Mouse (Mus musculus) lung, postnatal 0 days (tissue): Measurements from ENCODE around the gene Cldn12. TPM values are rescaled to one million over a fixed set of nuclear protein-coding genes. Genes with fewer than 3 reads are reported as not detected.
A peak's percentile ranks its signal among the peaks of the same experiment; 100 is the strongest.

Source experiments
- ATAC-seq: fragments of 200-750 bp; cut with Nextera tagmentation; 2 replicates; pipeline ENCODE4 v1.8.0; 2017; ENCODE audit warnings: moderate library complexity
- DNase-seq: peaks from one replicate; pipeline ENCODE4 v3.0.0-alpha.2; 2016; ENCODE audit warnings: low spot score
- H3K27ac ChIP-seq: fragments of 300-500 bp; sonication (generic); 2 replicates; pipeline ENCODE4 v1.5.1; 2014; ENCODE audit warnings: antibody characterized with exemption, mild to moderate bottlenecking, low read length, mixed read lengths
- H3K27me3 ChIP-seq: fragments of 300-500 bp; sonication (generic); replicated peaks from 2 replicates; pipeline ENCODE4 v1.6.1; 2014; ENCODE audit warnings: low read length, mixed read lengths; ENCODE audit not compliant: insufficient read depth
- H3K36me3 ChIP-seq: fragments of 300-500 bp; sonication (generic); 2 replicates; pipeline ENCODE4 v1.6.1; 2014; ENCODE audit warnings: low read length, mixed read lengths; ENCODE audit not compliant: insufficient read depth
- H3K4me1 ChIP-seq: fragments of 300-500 bp; sonication (generic); 2 replicates; pipeline ENCODE4 v1.6.1; 2014; ENCODE audit warnings: antibody characterized with exemption, low read depth, low read length, mixed read lengths; ENCODE audit not compliant: insufficient read depth
- H3K4me2 ChIP-seq: fragments of 300-500 bp; sonication (generic); replicated peaks from 2 replicates; pipeline ENCODE4 v1.6.1; 2014; ENCODE audit warnings: low read depth, mild to moderate bottlenecking, low read length, moderate library complexity, mixed read lengths
- H3K4me3 ChIP-seq: fragments of 300-500 bp; sonication (generic); 2 replicates; pipeline ENCODE4 v1.5.1; 2014; ENCODE audit warnings: low read depth, low read length
- H3K9ac ChIP-seq: fragments of 300-500 bp; sonication (generic); replicated peaks from 2 replicates; pipeline ENCODE4 v1.6.1; 2014; ENCODE audit warnings: low read depth, mild to moderate bottlenecking
- H3K9me3 ChIP-seq: fragments of 300-500 bp; sonication (generic); 2 replicates; pipeline ENCODE4 v1.6.1; 2016; ENCODE audit warnings: low read length, mixed read lengths
- CTCF ChIP-seq: IDR thresholded peaks from 2 replicates; pipeline ENCODE4 v1.5.1; 2016; ENCODE audit warnings: antibody characterized with exemption, mild to moderate bottlenecking
- EP300 ChIP-seq: IDR thresholded peaks from 2 replicates; pipeline ENCODE4 v1.6.1; 2016; ENCODE audit warnings: antibody characterized with exemption, mild to moderate bottlenecking, control low read depth
- WGBS: fragments of 180-500 bp; shearing (Covaris S2); extraction: QIAGEN DNeasy Blood & Tissue Kit; methylation state at CpG from one replicate; pipeline ENCODE4 v1.1.7; 2014; 5-methylcytosine and 5-hydroxymethylcytosine counted together
- polyA plus RNA-seq: library from polyadenylated mRNA; unstranded; fragments of >200 nt; fragmentation: Nextera tagmentation; extraction: Ambion mirVana; gene quantifications from 2 replicates; pipeline ENCODE4 v1.2.1, GENCODE M21; 2015

Cldn12 gene
- polyA plus RNA-seq, 1 experiment from 2014 or later, result 12.8 TPM

GRCm38 (mm10) chr5:5486071-5486470 lies 28.7 kb downstream of the Cldn12 start:
- DNase-seq (no peak), ATAC-seq (no peak)
- WGBS, result 62% methylated on average over 3 of the region's 3 CpGs
- H3K4me2 ChIP-seq, result no peak overlapping the region
- H3K27me3 ChIP-seq, result no peaks in the 10 kb centered on the region
- no peaks in the 10 kb centered on the region for H3K4me1 ChIP-seq
- H3K9ac ChIP-seq, result no peak overlapping the region
- H3K9me3 ChIP-seq, result no peaks in the 10 kb centered on the region
- H3K27ac ChIP-seq, result no peak overlapping the region
- TF ChIP-seq CTCF (no peak), EP300 (no peak)
- no peaks in the 10 kb centered on the region for H3K36me3 ChIP-seq
- no peak overlapping the region for H3K4me3 ChIP-seq

GRCm38 (mm10) chr5:5483254-5483858 lies 31.4 kb downstream of the Cldn12 start:
- 41% methylated on average over 9 of the region's 9 CpGs for WGBS
- no peak for ATAC-seq
- DNase-seq, result no peak
- H3K4me1 ChIP-seq, result no peaks in the 10 kb centered on the region
- H3K9me3 ChIP-seq, result no peaks in the 10 kb centered on the region
- TF ChIP-seq CTCF (no peak), EP300 (no peak)
- H3K27ac ChIP-seq, result no peak overlapping the region
- no peak overlapping the region for H3K4me2 ChIP-seq
- no peaks in the 10 kb centered on the region for H3K27me3 ChIP-seq
- no peak overlapping the region for H3K4me3 ChIP-seq
- H3K9ac ChIP-seq, result no peak overlapping the region
- no peaks in the 10 kb centered on the region for H3K36me3 ChIP-seq

- no peak; the same call in 1 of the 2 replicates for ATAC-seq
These were observed 33.1 kb downstream of the Cldn12 start for GRCm38 (mm10) chr5:5481662-5482061.

GRCm38 (mm10) chr5:5479043-5479442 lies 35.7 kb downstream of the Cldn12 start, which contains the start of gene 1700015F17Rik:
Gene 1700015F17Rik (minus strand): TSS chr5:5479143.
- no peak within 1 kb of the TSS for H3K9ac ChIP-seq
- no peak for TF ChIP-seq CTCF
- TF ChIP-seq EP300, result no peak
- no peaks in the 10 kb centered on the region for H3K4me1 ChIP-seq
- ATAC-seq (no peak), DNase-seq (no peak)
- no peak within 1 kb of the TSS for H3K4me2 ChIP-seq
- no peaks in the 10 kb centered on the region for H3K9me3 ChIP-seq
- H3K36me3 ChIP-seq, result no peaks in the 10 kb centered on the region
- H3K4me3 ChIP-seq, result no peak within 1 kb of the TSS
- whole genome bisulfite sequencing, result 86% methylated on average over 6 of the region's 6 CpGs
- H3K27me3 ChIP-seq, result no peaks in the 10 kb centered on the region
- no peak within 1 kb of the TSS for H3K27ac ChIP-seq

More at GRCm38 (mm10) chr5:5481662-5482061, 33.1 kb downstream of the Cldn12 start:
- H3K9ac ChIP-seq, result no peak overlapping the region
- H3K4me3 ChIP-seq, result no peak overlapping the region
- no peaks in the 10 kb centered on the region for H3K9me3 ChIP-seq
- 3% methylated on average over 1 of the region's 1 CpGs for WGBS
- H3K36me3 ChIP-seq, result no peaks in the 10 kb centered on the region
- TF ChIP-seq CTCF (peak; percentile 85), EP300 (no peak)
- no peaks in the 10 kb centered on the region for H3K27me3 ChIP-seq
- no peak overlapping the region for H3K4me2 ChIP-seq
- DNase-seq, result peak; percentile 76
- no peaks in the 10 kb centered on the region for H3K4me1 ChIP-seq
- no peak overlapping the region for H3K27ac ChIP-seq

GRCm38 (mm10) chr5:5476133-5476532 lies 38.6 kb downstream of the Cldn12 start:
- H3K4me2 ChIP-seq, result no peak overlapping the region
- no peaks in the 10 kb centered on the region for H3K9me3 ChIP-seq
- H3K36me3 ChIP-seq, result no peaks in the 10 kb centered on the region
- no peaks in the 10 kb centered on the region for H3K27me3 ChIP-seq
- no peak overlapping the region for H3K9ac ChIP-seq
- H3K4me3 ChIP-seq, result no peak overlapping the region
- TF ChIP-seq EP300 (no peak), CTCF (no peak)
- ATAC-seq (no peak), DNase-seq (no peak)
- 67% methylated on average over 4 of the region's 4 CpGs for WGBS
- H3K27ac ChIP-seq, result no peak overlapping the region
- H3K4me1 ChIP-seq, result no peaks in the 10 kb centered on the region

GRCm38 (mm10) chr5:5465256-5465655 lies 49.5 kb downstream of the Cldn12 start:
- WGBS, result 67% methylated on average over 1 of the region's 1 CpGs

More at GRCm38 (mm10) chr5:5465256-5465655, 49.5 kb downstream of the Cldn12 start:
- Histone ChIP-seq H3K27ac (no peak overlapping the region), H3K4me3 (no peak overlapping the region), H3K4me2 (no peak overlapping the region), H3K4me1 (no peaks in the 10 kb centered on the region), H3K36me3 (no peaks in the 10 kb centered on the region), H3K27me3 (no peaks in the 10 kb centered on the region), H3K9ac (no peak overlapping the region), H3K9me3 (no peaks in the 10 kb centered on the region)
- TF ChIP-seq EP300 (no peak), CTCF (no peak)
- ATAC-seq (no peak), DNase-seq (no peak)

Other genes with a start within 250 kb of the Cldn12 start
- 19.7 and 32.7 TPM in 2 replicates for gene Cdk14, start 94.6 kb downstream of the Cldn12 start, polyA plus RNA-seq
- gene 1700015F17Rik, start 35.8 kb downstream of the Cldn12 start, polyA plus RNA-seq, result not detected in 2 replicates
- gene Gtpbp10, start 44.6 kb upstream of the Cldn12 start, polyA plus RNA-seq, result 10.6 and 12.6 TPM in 2 replicates
- 0.16 and 0.36 TPM in 2 replicates for gene Gm8773, start 58.8 kb upstream of the Cldn12 start, polyA plus RNA-seq
- gene Cfap69, start 149.3 kb upstream of the Cldn12 start, polyA plus RNA-seq, result 8.9 and 9.6 TPM in 2 replicates
- 5.2 and 6.2 TPM in 2 replicates for gene Steap2, start 179.6 kb upstream of the Cldn12 start, polyA plus RNA-seq
- gene Steap1, start 234.4 kb upstream of the Cldn12 start, polyA plus RNA-seq, result 4.0 and 4.1 TPM in 2 replicates